Mouse (Mus musculus) heart, embryonic 10.5 days (tissue): ENCODE measurements around the gene Scd4. TPM values are rescaled to one million over a fixed set of nuclear protein-coding genes. Genes with fewer than 3 reads are reported as not detected.
"Not testable (repeated sequence)": the region's sequence is repeated elsewhere in the genome, so short reads cannot be mapped to it uniquely, and the experiment has no call there.

ENCODE experiments used
- DNase-seq: peaks from one replicate; pipeline ENCODE4 v3.0.0-alpha.2; 2017; ENCODE audit warnings: low spot score
- H3K27ac ChIP-seq: fragments of 300-500 bp; sonication (generic); 2 replicates; pipeline ENCODE4 v1.5.1; 2016; ENCODE audit warnings: mild to moderate bottlenecking
- H3K27me3 ChIP-seq: fragments of 300-500 bp; sonication (generic); 2 replicates; pipeline ENCODE4 v1.6.1; 2016; ENCODE audit warnings: mild to moderate bottlenecking; ENCODE audit not compliant: poor library complexity, insufficient read depth, severe bottlenecking
- H3K36me3 ChIP-seq: fragments of 300-500 bp; sonication (generic); 2 replicates; pipeline ENCODE4 v1.6.1; 2016; ENCODE audit warnings: mild to moderate bottlenecking, moderate library complexity
- H3K4me1 ChIP-seq: fragments of 300-500 bp; sonication (generic); 2 replicates; pipeline ENCODE4 v1.6.1; 2016; ENCODE audit warnings: mild to moderate bottlenecking
- H3K4me3 ChIP-seq: fragments of 300-500 bp; sonication (generic); 2 replicates; pipeline ENCODE4 v1.5.1; 2016; ENCODE audit warnings: mild to moderate bottlenecking, moderate library complexity
- H3K9me3 ChIP-seq: fragments of 300-500 bp; sonication (generic); 2 replicates; pipeline ENCODE4 v1.6.1; 2016; ENCODE audit warnings: mild to moderate bottlenecking, moderate library complexity
- WGBS: fragments of 180-500 bp; shearing (Covaris S2); methylation state at CpG from one replicate; pipeline ENCODE4 v1.1.7; 2016; 5-methylcytosine and 5-hydroxymethylcytosine counted together
- polyA plus RNA-seq: library from polyadenylated mRNA; unstranded; fragments of >200 nt; fragmentation: Nextera tagmentation; extraction: Ambion mirVana; gene quantifications from 2 replicates; pipeline ENCODE4 v1.2.1, GENCODE M21; 2016

Gene Scd4
- polyA plus RNA-seq, 1 experiment from 2014 or later, result 0.06 TPM

DNA sequence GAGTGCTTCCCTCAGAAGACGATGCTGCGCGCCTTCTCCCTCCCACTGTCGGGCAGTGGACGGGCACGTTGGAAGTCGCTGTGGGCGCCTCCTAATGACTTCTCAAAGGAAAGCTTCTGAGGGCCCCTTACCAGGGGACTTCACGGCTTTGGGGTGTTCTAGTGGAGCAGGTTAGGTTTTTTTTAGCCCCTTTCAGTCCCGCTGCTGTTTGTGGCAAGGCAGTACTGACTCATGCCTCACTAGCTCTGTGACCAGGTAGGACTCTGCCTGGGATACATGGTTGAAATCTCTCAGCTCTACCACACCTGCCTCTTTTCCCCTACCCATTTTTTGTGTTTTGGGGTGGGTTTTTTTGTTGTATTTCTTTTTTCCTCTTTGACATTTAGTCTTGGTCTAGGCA, 28.5 kb upstream of the Scd4 start:
- no peaks in the 10 kb centered on the region for H3K27me3 ChIP-seq
- WGBS, result 89% methylated on average over 10 of the region's 10 CpGs
- H3K9me3 ChIP-seq, result no peaks in the 10 kb centered on the region
- H3K27ac ChIP-seq, result no peak overlapping the region
- peak; percentile 58 for DNase-seq
- H3K36me3 ChIP-seq, result peaks cover 88% of the 10 kb centered on the region
- peaks cover 16% of the 10 kb centered on the region for H3K4me1 ChIP-seq
- no peak overlapping the region for H3K4me3 ChIP-seq

DNA sequence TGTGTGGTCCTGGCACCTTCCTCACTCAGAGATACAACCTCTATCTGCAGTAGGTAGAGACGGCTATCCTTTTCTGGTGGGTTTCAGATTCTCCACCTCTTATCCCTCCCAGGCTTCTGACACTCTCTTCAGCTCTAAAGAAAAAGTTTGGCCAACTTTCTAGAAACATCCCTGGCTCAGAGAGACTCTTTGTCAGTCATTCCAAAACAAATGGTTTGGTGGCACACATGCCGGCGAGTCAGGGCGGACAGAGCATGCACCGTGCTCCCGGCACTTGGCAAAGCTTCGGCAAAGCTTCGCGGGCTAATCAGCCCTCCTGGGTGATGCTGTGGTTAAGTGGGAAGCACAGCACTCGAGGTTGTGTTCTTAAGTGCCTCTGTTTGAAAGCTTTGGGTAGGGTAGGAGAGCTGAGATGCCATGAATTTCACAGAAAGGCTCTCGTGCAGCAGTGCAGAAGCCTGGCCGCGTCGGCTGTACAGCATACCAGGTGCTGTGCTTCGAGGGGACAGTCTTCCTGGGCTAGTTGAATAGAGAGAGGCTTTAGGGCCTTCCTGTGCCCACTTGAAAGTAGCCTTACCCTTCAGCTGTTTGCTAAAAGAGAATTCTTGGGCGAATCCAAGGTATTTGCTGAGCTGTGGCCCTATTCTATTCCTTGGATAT, 27.9 kb upstream of the Scd4 start:
- Histone ChIP-seq H3K27ac (no peak overlapping the region), H3K36me3 (peaks cover 82% of the 10 kb centered on the region), H3K9me3 (no peaks in the 10 kb centered on the region), H3K4me1 (peaks cover 10% of the 10 kb centered on the region), H3K27me3 (no peaks in the 10 kb centered on the region), H3K4me3 (no peak overlapping the region)
- WGBS, result 90% methylated on average over 16 of the region's 16 CpGs
- DNase-seq, result peak; percentile 58

DNA sequence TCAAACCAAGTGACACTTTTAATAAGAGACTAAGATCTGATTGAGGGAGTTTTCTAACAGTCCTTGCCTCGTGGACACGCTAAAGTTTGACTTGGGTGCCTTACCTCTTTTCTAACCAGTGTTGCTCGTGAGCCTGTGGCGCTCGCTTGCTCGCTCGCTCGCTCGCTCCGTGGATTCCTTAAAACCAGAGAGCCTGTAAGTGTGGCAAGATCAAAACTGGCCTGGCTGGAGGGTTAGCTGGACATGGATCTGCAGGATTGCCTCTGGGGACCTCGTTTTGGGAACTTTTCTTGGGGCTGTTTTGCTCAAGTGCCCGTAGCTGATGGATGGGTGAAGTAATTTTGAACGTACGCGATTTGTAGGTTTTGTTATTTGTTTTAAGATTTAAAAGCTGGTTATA, 27.2 kb upstream of the Scd4 start:
- WGBS, result 91% methylated on average over 15 of the region's 15 CpGs

DNA sequence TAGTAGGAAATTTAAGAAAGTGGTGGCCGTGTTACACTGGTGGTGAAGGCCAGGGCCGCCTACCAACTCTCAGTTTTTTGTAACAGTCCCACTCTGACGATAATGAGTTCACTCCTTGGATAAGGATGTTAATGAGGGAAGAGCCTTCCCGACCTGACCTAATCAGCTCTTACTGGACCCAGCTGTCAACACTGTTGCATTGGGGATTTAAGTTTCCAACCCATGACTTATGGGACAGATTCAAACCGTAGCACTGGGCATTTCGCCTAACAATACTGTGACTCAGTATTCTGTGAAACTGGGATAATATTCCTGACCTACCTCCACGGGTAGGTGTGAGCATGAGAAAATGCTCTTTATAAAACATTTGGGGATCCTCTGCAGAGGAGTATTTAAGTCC, 26.7 kb upstream of the Scd4 start:
- no peak overlapping the region for H3K27ac ChIP-seq
- no peak overlapping the region for H3K4me3 ChIP-seq
- 70% methylated on average over 7 of the region's 7 CpGs for WGBS
- no peaks in the 10 kb centered on the region for H3K9me3 ChIP-seq
- DNase-seq, result peak; percentile 35
- H3K36me3 ChIP-seq, result peaks cover 70% of the 10 kb centered on the region
- peaks cover 4% of the 10 kb centered on the region for H3K4me1 ChIP-seq
- H3K27me3 ChIP-seq, result no peaks in the 10 kb centered on the region

More for the DNA sequence above, 27.2 kb upstream of the Scd4 start:
- peaks cover 3% of the 10 kb centered on the region; the same call in 1 of the 2 replicates for H3K4me1 ChIP-seq
- no peaks in the 10 kb centered on the region for H3K27me3 ChIP-seq
- H3K27ac ChIP-seq, result no peak overlapping the region
- peaks cover 75% of the 10 kb centered on the region for H3K36me3 ChIP-seq
- peak; percentile 53 for DNase-seq
- no peak overlapping the region for H3K4me3 ChIP-seq
- no peaks in the 10 kb centered on the region for H3K9me3 ChIP-seq

DNA sequence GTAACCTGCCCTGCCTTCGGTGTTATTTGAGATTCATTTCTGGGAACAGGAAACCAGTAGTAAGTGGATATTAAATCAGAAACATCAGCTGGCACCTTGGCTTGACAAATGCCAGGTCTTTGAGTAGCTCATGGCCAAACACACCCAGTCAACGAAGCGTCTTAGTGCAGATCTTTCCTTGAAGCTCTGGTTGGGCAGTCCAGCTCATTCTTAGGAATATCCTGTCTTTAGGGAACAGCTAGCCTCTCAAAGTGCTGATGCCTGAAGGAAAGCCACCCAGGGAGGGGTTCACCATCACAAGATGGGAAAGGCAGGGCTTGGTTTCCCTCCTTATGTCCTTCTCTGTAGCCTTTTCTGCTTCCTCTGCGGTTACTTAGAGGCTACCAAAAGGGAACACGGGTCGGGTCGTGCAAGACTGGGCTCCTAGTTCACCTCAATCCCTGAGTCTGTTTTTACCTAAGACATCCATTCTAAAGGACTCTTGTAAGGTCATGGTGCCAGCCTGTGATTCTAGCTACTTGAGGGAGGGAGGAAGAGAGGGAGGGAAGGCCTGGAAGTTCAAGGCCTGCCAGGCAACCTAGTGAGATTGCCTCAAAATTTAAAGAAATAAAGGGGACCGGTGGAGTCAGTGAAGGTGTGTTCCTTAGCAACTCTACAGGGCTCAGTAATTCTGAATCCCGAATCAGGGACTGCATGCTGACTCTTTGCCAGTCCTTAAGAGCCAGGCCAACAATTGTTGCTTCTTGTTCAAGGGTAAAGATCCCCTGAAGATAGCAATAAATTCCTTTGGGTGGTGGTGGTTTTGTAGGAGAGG, 25.6 kb upstream of the Scd4 start:
- DNase-seq, result peak; percentile 73
- Histone ChIP-seq H3K27ac (no peak overlapping the region), H3K4me3 (no peak overlapping the region), H3K27me3 (no peaks in the 10 kb centered on the region), H3K4me1 (peaks cover 13% of the 10 kb centered on the region), H3K9me3 (no peaks in the 10 kb centered on the region), H3K36me3 (peaks cover 60% of the 10 kb centered on the region)
- WGBS, result 87% methylated on average over 9 of the region's 9 CpGs

DNA sequence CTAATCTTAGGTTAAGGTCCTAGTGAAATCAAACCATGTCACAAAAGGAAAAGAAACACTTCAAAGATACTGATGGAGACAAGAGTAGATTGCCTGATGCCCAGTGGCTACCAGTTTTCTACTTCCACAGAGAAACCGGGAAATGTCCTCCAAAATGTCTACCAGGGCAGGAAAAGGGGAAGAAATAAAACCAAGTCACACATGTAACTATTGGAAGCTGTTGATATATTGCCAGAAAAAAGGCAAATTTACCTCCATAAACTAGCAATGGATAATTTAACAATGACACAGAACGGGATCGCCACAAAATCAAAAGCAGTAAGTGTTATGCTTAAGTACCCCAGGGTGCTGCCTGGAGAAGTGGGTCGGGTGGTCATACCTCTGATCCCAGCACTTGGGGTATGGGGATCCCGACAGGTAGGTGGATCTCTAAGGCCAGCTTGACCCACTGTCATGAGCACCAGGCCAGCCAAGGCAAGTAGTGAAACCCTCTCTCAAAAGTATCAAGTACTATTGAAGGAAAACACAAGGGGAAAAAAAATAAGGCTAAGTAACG, 24.9 kb upstream of the Scd4 start:
- Histone ChIP-seq H3K9me3 (no peaks in the 10 kb centered on the region), H3K27ac (no peak overlapping the region), H3K4me3 (no peak overlapping the region), H3K36me3 (peaks cover 54% of the 10 kb centered on the region), H3K4me1 (peaks cover 13% of the 10 kb centered on the region), H3K27me3 (no peaks in the 10 kb centered on the region)
- DNase-seq, result peak; percentile 51
- 78% methylated on average over 6 of the region's 6 CpGs for WGBS

DNA sequence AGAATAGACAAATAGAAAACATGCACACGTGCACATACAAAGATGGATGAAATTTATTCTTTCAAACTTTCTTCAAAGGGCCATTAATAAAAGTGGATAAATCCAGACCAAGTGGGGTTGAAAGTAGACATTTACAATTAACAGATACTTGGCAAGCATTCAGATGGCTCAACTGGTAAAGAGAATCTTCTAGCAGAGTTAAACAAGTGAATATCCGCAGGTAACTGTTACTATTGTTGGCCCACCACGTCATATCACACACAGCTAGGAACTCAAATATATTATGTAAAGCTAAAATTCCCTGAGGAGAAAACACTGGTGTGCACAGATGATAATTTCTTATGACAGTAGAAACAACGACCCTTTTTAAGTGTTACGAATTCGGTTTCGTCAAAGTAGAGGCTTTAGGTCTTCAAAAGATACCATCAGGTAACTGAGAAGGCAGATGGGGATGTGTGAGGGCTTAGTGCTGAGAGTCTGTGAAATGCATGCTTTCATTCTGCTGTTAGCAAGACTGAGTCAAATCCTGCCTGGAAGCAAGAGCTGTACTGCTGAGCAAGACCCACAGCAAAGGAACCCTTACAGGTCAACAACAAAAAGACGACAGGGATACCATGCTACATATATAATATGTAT, 24.2 kb upstream of the Scd4 start:
- peak; percentile 24 for DNase-seq
- no peak overlapping the region for H3K4me3 ChIP-seq
- 91% methylated on average over 8 of the region's 8 CpGs for WGBS
- H3K4me1 ChIP-seq, result peaks cover 13% of the 10 kb centered on the region
- H3K9me3 ChIP-seq, result no peaks in the 10 kb centered on the region
- H3K36me3 ChIP-seq, result peaks cover 46% of the 10 kb centered on the region
- no peaks in the 10 kb centered on the region for H3K27me3 ChIP-seq
- H3K27ac ChIP-seq, result no peak overlapping the region

DNA sequence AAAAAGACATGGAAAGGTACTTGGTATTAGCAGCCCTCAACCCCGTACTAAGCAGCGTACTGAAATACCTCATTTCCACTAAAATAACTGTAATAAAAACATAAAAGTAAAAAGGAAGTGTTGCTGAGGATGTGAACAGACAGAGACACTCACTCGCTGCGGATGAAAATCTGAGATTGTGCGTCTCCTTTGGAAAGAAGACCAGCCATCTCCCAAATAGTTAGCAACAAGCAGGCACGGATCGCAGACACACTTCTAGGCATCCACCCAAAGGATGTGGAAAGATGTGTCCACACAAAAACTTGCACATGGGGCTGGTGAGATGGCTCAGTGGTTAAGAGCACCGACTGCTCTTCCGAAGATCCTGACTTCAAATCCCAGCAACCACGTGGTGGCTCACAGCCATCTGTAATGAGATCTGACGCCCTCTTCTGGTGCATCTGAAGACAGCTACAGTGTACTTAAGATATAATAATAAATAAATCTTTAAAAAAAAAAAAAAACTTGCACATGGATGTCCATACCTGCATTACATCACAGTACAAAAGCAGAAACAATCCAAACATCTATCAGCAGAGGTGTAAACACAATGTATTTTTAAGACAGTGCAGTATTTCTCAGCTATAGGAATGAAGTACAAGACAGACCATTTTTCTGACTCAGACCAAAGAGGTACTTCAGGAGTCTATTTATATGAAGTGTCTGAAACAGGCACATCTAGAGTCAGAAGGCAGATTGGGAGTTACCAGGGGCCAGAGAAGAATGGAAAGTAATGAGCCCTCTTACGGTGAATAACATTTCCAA, 23.3 kb upstream of the Scd4 start:
- Histone ChIP-seq H3K4me3 (no peak overlapping the region), H3K9me3 (no peaks in the 10 kb centered on the region), H3K36me3 (peaks cover 38% of the 10 kb centered on the region), H3K27ac (no peak overlapping the region), H3K27me3 (no peaks in the 10 kb centered on the region), H3K4me1 (peaks cover 13% of the 10 kb centered on the region)
- WGBS, result 81% methylated on average over 12 of the region's 12 CpGs
- peak; percentile 56 for DNase-seq

DNA sequence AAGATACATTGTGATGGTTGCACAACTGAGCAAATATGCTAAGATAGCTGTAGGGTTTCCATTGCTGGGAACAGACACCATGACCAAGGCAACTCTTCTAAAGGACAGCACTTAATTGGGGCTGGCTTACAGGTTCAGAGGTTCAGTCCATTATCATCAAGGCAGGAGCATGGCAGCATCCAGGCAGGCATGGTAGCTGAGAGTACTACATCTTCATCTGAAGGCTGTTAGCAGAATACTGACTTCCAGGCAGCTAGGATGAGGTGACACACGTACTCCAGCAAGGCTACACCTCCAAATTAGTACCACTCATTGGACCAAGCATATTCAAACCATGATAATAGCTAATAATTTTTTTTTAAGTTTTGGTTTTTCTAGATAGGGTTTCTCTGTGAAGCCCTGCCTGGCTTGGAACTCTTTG, 22.7 kb upstream of the Scd4 start:
- not testable (repeated sequence) for H3K9me3 ChIP-seq, H3K27me3 ChIP-seq, H3K4me3 ChIP-seq, H3K27ac ChIP-seq
- H3K36me3 ChIP-seq, result peaks cover 32% of the 10 kb centered on the region
- H3K4me1 ChIP-seq, result peaks cover 13% of the 10 kb centered on the region
- 86% methylated on average over 1 of the region's 1 CpGs for WGBS
- peak; percentile 66 for DNase-seq

DNA sequence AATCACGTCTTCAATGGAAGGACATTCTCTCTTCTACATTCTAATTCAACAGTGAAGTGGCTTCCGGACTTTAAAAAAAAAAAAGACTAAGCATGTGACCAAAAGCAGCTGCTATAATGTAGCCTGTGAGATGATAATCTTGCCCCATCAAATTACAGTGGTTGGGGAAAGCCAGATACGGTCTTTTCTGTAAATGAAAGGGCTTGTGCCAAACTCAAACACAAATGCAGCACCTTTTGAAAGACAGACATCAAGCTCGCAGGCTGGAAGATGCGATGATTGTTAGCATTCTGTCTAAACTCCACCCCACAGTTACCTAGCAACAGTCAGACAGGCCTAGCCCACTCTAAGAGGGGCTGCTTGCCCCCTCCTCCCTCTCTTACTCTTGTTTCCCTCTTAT, 22.1 kb upstream of the Scd4 start:
- Histone ChIP-seq H3K4me1 (peaks cover 13% of the 10 kb centered on the region), H3K4me3 (no peak overlapping the region), H3K27me3 (no peaks in the 10 kb centered on the region), H3K27ac (no peak overlapping the region), H3K36me3 (peaks cover 25% of the 10 kb centered on the region), H3K9me3 (no peaks in the 10 kb centered on the region)
- WGBS, result 64% methylated on average over 5 of the region's 5 CpGs
- peak; percentile 30 for DNase-seq

DNA sequence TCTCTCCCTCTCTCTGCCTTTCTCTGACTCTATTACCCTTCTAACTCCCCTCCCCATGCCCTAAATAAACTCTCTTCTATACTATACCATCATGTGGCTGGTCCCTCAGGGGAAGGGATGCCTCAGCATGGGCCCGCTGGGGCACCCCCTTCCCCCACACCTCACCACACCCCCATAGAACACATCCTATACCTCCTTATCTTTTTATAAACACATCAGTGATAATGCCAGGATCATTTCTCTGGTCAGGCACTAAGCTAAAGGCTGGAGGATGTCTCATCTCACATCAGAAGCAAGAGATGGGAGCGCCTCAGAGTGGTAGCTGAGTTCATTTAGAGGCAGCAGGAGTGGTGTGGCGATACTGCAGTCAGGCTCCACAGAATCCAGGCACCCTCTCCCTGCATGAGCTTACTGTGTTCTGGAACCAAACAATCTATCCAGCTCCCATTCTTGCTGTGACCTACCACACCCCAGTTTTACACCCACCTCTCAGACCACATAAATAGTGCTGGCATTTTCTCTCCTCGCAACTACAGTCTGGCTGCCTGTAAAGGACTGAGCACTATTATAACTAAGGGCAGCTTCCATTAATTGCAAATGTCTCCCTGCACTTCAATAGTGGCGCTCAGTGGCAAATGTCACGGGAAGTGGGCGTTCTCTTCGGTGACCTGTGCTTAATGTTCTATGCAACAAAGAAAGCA, 21.4 kb upstream of the Scd4 start:
- Histone ChIP-seq H3K4me1 (peaks cover 13% of the 10 kb centered on the region), H3K27me3 (no peaks in the 10 kb centered on the region), H3K27ac (peak overlapping the region; percentile 29; the same call in 1 of the 2 replicates), H3K4me3 (no peak overlapping the region), H3K9me3 (no peaks in the 10 kb centered on the region), H3K36me3 (peaks cover 19% of the 10 kb centered on the region)
- WGBS, result 70% methylated on average over 8 of the region's 8 CpGs
- peak; percentile 69 for DNase-seq

DNA sequence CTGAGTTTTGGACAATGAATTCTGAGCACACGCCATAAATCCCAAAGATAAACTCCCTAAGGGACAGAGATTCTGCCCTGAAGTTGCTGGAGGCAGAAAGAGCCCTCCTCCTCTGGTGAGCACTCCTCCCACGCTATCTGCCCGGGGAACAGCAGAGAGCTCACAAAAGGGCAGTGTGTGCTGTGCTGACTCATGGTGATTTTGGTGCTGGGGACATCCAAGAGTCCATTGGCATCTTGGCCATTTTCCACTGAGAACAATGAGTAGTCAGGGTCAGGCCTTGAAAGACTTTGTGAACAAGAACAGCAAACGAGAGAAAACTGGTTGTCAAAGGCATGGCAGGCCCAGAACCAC, 20.9 kb upstream of the Scd4 start:
- peak overlapping the region; percentile 23; the same call in 1 of the 2 replicates for H3K27ac ChIP-seq
- peak; percentile 75 for DNase-seq
- H3K36me3 ChIP-seq, result peaks cover 15% of the 10 kb centered on the region
- no peaks in the 10 kb centered on the region for H3K9me3 ChIP-seq
- peaks cover 13% of the 10 kb centered on the region for H3K4me1 ChIP-seq
- WGBS, result 41% methylated on average over 4 of the region's 4 CpGs
- H3K4me3 ChIP-seq, result no peak overlapping the region
- H3K27me3 ChIP-seq, result no peaks in the 10 kb centered on the region
